Comparison of ENCODE assay signal across 18 mouse cellular contexts in genomic region chr3:81562610-81563258, GRCm38 (mm10).
"Had no signal": no experiment of that assay in that cellular context is flagged by ENCODE, and none has a peak within 500 bp of the region (broad histone marks: within the 10 kb centered on the region; RNA-seq: fewer than 3 reads in every experiment).

No protein-coding gene starts in this region.

- DNase-seq: kidney, adult 9 months; kidney, postnatal 36 days; layer of hippocampus, adult 9-11 months; layer of hippocampus, postnatal 36 days; liver; liver, embryonic 13.5 days; liver, postnatal 0 days; lung, postnatal 14 days; retina, postnatal 1 day; right cerebral cortex, postnatal 14 days; thymus, postnatal 36 days had no signal

- H3K4me3 ChIP-seq: limb, embryonic 12.5 days; liver, embryonic 13.5 days; lung, embryonic 15.5 days; midbrain, embryonic 13.5 days; neural tube, embryonic 13.5 days; stomach, embryonic 15.5 days had no signal

- H3K4me1 ChIP-seq: limb, embryonic 12.5 days; liver, embryonic 13.5 days; lung, embryonic 15.5 days; midbrain, embryonic 13.5 days; neural tube, embryonic 13.5 days; stomach, embryonic 15.5 days had no signal

- ATAC-seq: liver, postnatal 0 days; midbrain, embryonic 13.5 days had no signal

- H3K27ac ChIP-seq: kidney, postnatal 0 days; limb, embryonic 12.5 days; liver, embryonic 13.5 days; lung, embryonic 15.5 days; macrophage; midbrain, embryonic 13.5 days; neural tube, embryonic 13.5 days; stomach, embryonic 15.5 days had no signal
